Mouse (Mus musculus) ZHBTc4 (cell line): ENCODE measurements around the gene Ifrd1.
"Not testable (repeated sequence)": the region's sequence is repeated elsewhere in the genome, so short reads cannot be mapped to it uniquely, and the experiment has no call there.

Experiments
- DNase-seq: peaks from one replicate; pipeline ENCODE4 v3.0.0-alpha.2; 2011; ENCODE audit warnings: low read depth, low spot score

Ifrd1 gene

DNA sequence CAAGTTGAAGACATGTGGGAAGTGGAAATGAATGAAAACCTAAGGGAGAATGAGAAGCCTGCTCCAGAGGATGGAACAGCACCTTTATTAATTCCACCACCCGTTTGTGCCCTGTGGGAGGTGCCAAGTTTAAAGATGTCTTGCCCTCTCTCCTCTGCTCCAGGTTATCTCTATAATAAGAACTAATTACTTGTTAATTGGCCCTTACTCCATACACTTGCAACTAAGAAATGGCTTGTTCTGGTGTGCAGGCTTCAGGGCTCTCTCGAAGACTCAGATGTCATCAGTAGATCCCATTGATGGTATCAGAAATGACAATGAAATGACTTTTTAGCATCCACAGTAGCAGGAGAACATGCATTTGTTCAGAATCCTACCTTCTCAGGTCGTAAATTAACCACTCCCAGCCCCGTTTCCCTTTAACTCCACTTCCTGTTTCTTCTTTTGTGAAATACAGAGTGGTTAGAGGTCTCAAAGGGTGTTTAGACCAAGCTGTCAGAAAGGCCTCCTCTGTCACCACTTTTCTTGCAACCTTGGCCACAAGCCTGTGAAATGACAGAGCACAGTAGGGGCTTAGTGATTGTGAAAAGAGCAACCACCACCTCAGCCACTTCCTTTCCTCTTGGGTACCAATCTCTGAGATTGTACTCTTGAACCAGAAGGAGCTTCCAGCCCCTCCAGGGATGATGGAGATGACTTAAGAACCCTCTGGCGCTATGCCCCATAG lies at the start of gene Ifrd1:
Gene Ifrd1 (minus strand): TSS at position 51 of the 727 bp plus-strand sequence.
- DNase-seq, result no peak

DNA sequence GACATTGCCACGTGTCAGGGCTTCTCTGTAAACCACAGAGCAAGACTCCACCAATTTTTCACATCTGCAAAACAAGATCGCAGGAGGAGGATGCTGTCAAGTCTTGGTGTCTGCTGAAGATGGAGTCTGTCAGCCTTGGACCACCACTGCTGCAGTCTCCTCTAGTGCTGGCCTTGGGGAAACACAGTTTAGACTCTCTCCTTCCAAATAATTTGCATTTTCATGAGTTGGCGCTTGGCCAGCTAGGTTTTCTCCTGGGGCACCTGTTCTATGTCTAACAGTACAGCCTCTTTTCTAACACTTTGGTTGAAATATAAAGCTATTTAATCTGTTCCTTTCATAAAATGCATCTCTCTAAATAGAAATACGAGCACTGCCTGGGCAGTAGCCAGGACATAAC lies 38.2 kb upstream of the Ifrd1 start:
- DNase-seq, result no peak

DNA sequence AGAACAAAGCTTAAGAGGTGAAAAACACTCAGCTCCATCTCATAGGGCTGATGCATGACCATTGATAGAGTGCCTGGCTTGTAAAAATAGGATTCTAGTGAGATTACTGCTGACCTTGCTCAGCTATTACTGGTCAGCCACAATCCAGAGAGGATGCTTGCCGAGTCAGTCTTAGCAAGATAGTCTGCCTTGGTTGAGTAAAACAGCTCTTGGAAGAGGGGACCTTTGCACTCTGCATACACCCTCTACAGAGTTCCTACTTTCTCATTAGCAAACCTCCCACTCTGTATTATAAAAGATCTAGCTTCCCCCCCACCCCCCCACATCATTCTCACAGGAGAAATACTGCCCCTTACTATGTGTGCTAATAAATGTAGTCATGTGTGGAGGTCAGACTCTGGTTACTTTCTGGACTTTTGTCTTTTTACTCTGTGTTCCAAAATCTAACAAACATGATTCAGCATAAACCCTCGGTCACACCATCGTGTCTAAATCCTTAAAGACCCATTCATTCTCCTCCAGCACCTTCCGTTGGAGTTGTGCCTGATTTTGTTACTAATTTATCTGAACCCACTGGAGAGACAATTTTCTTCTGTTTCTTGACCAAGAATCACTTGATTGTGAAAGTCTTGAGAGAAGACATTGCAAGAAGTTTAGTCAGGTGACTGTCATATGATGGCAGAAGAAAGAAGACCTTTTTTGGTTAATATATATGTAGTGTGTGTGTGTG lies 32.5 kb upstream of the Ifrd1 start:
- DNase-seq, result no peak

DNA sequence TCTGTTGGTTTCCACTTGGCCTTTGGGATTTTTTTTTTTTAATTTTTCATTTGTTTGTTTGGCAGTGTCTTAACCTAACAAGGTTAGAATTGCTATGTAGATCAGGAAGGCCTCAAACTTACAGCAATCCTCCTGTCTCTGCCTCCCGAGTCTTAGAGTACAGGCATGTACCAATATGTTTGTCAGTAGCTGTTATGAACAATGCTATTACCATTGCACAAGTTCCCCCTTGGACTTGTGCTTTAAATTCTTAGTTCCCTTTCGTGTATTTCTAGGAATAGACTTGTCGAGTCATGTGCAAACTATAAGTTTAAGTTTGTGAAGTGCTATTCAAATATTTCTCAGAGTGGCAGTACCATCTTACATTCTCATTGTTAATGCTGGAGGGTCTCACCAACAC lies 29.3 kb upstream of the Ifrd1 start:
- no peak for DNase-seq

DNA sequence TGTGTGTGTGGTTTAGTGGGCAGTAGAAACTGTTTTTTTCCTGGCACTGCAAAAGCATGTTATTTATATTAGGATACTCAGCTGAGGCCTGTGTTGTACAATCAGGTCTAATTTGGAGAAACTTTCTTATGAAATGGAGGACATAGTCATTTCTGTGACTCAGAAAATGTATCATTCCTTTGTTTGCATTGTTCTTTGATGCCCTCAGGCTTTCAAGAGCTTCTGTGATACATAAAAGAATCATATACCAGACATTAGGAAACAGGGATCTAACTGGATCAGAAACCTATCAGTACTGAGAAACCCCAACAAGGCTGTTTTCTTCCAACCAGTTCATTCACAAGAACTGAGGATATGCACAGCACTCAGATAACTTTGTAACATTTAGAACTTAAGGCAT lies 26.6 kb upstream of the Ifrd1 start:
- no peak for DNase-seq

DNA sequence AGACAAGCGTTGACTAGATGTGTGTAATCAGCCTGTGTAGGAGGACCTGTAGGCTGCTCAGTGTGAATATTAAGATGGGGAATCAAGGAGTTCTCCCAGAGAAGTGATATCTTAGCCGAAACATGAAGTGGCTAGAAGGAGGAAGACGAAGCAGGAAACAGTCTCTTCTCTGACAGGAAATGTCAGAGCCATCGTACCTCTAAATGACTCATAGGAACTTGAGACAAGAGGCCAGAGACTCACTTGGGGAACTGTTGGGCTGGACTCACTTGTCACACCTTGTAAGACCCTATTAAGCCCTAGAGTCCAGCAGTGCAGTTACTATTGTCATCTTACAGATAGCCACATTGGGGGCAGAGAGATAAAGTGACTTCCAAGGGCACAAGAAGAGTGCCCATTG lies 25.0 kb upstream of the Ifrd1 start:
- no peak for DNase-seq

DNA sequence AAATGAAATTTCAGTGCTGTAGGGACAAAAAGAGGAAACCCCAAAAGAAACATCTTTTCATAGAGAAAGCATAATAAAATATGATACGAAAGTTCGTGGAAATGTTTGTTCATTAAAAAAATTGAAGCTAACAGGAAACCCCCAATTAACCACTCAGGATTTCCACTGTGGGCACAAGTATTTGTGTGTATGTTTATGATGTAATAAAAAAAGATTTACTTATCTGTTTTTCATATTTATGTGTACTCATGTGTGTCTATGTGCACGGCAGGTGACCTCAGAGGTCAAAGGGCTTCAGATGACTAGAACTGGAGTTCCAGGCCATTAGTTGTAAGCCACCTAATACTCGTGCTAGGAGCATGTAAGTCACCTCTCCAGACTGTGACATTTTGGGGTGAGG lies 24.4 kb upstream of the Ifrd1 start:
- no peak for DNase-seq

DNA sequence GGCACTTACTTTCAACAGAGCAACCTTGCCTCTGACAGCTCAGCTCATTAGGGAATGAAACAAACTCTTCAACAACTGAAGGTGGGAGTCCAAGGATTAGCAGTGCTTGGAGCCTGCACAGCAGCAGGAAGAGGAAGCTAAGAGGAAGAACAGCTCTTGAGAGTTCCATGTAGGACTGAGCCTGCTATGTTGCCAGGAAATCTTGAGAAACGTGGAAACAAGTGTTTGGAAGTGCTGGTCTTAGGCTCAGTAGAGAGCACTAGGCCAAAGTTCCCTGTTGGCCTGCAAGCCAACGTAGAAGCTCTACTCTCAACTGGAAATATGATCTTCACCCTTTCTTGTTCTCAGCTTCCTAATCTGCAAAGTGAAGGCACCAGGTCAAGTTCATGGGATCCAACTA lies 20.0 kb upstream of the Ifrd1 start:
- no peak for DNase-seq

DNA sequence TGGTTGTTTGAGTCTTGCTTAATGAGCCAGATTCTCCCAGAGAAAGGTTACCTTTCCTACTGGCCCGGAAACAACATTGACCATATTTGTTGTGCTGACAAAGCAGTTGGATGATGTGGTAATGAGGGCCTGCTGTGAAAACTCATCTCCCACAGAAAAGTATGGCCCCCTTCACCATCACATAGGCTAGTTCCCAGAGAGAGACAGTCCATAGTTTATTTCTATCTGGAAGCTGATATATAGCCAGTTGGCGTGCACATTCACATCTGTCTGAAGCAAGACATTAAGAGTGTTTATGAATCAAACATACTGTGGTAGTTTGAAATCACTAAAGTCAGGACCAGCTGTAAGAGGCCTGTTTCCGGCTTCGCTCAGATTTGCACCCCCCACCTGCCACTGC lies 15.4 kb upstream of the Ifrd1 start:
- no peak for DNase-seq

DNA sequence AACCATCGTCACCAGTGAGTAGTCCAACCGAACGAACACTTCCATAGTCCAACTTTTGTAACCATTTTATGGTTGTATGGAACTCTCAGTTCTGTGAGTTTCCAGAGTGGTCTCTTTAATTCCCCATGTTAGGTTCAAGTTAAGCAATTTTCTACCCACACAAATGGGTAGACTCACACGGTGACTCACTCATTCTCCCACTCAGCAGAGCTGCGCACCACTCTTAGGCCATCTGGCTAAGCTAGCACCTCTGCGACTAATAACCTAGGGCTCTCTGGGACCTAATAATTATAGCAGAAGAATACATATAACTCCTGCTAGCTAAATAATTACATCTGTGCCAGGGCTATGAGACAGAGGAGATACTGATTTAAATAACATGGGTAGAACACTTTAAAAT lies 14.7 kb upstream of the Ifrd1 start:
- DNase-seq, result no peak

DNA sequence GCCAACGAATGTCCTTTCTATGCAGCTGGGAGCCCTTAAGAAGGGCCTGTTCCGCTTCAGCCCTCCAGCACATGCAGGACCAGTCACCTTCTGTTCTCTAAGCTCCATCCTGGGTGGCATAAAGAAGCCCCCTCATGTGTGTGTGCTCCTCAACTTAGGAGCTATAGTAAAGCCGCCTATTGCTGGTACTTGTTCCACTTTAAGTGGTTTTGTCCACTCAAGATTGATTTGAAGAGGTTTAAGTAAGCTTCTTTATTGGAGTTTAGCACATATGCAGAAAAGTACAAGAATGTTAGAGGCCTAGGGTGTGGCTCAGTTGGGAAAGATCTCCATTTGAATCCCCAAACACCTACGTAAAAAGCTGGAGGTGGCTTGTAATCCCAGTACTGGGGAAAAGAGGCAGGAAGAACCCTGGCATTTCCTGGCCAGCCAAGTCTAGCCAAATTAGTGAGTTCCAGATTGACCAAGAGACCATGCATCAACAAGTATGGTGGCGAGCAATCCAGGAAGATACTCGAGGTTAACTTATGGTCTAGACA lies 10.2 kb upstream of the Ifrd1 start:
- peak; percentile 59 for DNase-seq

DNA sequence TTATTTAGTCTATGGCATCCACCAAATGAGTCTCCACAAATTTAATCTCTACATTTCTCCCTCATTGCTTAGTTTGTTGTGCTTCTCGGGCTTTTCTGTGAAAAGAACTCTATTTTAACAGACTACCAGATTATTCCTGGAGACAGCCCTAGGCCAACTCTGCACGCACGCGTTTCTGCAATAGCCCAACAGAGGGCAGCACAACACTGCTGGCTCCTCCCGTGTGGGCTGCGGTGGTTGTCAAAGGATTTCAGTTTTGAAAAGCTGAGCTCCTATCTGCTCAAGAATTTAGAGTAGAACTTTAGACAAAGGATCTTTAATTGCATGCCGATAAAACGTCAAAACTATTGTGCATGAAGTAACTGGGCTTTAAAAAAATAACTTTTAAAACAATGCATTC lies 8.9 kb upstream of the Ifrd1 start:
- DNase-seq, result peak; percentile 80

DNA sequence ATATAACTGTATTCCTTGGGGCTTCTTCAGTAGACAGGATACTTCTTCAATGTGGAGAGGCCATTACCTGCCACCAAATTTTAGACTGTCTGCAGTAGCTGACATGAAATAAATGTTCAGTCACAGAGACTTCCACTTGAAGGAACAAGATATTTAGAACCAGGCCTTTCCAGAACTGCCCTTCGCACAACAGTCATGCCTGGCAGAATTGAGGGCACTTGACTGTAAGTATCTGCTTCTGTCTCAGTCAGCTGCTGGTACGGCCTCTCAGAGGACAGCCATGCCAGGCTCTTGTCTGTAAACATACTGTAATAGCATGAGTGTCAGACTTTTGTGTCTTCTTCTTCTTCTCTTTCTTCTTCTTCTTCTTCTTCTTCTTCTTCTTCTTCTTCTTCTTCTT lies 8.2 kb upstream of the Ifrd1 start:
- DNase-seq, result no peak

DNA sequence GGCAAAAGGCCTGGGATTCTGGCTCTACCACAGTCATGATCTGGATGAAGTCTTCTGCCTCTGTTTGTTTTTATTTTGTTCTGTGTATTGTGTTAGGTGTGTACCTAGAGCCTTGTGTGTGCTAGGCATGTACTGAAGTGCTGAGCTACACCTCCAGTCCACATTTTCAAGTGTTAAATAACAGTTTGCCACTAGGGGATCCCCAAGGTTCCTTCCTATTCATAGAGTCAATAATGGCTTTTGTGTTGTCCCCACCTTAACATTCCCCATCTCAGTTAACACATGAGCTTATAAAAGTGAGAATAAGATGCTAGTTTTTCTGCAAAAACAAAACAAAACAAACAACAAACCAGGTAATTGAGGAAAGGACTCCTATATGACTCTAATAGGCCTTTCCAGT lies 7.7 kb upstream of the Ifrd1 start:
- no peak for DNase-seq

DNA sequence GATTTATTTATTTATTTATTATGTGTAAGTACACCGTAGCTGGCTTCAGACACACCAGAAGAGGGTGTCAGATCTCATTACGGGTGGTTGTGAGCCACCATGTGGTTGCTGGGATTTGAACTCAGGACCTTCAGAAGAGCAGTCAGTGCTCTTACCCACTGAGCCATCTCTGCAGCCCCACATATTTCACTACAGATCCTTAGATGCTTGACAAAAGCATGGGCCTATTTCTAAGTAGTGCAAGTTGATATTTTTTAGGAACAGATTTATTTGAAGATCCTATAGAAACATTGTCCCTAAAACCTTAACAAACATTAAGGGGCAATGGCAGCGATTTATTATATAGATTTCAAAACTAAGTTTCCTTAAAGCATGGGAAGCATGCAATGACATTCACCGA lies 7.0 kb upstream of the Ifrd1 start:
- not testable (repeated sequence) for DNase-seq

DNA sequence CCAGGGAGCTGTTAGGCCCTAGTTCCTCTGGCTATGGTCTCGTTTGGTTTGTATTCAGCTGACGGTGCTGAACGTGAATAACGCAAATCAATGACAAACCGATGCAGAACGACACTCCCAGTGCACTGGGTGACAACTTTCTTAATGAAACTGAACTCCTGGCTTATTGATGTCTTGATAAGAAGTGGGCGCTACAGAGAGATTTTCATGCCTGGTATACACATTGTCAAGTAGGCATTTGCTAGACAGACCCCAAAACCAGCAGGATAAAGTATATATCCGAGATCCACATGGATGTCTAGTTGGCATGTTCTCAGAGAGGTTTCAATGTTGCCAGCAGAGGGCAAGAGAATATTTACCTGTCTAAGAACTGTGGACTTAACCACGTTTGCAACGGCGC lies 6.4 kb upstream of the Ifrd1 start:
- DNase-seq, result no peak

DNA sequence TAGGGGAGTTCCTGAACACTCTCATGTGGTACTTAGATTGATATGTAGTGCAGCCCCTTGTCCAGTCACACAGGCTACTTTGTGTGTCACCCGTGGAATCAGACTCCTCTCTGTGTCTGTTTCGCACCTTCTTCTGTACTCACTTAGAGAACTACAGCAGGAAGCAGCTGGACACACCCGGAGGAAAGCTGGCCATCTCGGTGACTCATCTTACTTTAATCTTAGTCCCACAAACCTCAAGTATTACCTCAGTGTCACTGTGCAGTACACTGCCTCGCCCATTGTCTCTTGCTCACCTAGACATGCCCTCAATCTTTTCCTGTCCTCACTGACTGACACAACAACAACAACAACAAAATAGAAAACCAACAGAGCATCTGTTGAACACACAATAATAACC lies 4.9 kb upstream of the Ifrd1 start:
- DNase-seq, result no peak

DNA sequence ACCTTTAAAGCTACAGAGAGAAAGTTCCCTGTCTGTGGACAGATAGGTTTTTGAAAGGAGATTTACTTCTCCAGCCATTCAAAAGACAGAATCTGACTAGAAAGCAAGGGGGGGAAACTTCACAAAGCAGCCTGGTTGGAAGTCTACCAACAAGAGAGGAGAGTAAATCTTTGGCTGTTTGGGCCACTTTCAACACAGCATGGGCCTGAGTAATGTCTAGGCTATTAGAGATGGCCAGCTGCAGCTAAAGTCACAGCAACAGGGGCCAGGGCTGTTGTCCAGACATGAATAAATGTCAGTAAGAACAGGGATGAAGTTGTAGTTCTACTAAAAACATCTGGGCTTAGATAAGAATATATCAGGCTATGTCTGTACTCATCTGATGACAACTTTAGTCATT lies 2.0 kb upstream of the Ifrd1 start:
- DNase-seq, result no peak

DNA sequence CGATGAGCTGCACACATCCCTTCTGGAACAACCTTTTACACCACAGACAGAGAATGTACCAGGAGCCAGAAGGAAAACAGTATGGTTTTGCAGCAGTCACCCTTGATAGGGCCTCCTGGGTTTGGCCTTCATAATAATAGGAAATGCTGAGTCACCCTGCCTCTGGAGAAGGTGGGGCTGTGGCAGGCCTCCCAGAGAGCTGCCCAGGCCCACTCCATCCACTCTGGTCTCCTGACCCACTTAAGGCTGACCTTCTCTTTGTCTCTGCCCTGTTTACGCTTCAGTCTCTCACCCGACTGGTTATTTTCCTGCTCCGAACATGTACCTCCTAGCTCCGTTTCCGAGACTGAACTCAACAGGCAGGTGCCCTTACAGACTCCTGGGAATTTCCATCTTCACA lies 328 bp downstream of the Ifrd1 start:
- peak; percentile 29 for DNase-seq

DNA sequence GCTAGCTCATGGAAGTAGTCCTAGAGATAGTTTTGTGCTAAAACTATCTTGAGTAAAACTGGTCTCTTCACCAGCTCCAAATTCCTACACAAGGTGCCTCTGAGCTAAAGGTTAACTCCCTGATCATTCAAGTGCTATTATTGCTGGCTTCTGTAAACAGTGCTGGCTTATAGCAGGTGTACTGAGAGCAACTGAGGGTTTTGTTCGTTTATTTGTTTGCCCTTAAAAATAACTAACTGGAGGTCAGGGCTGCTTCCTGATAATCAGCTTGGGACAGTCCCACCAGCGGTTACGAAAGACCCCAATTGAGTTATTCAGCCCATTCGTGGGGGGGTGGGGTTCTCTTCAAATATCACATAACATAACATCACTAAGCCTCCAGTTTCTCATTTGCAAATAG lies 920 bp downstream of the Ifrd1 start:
- no peak for DNase-seq

DNA sequence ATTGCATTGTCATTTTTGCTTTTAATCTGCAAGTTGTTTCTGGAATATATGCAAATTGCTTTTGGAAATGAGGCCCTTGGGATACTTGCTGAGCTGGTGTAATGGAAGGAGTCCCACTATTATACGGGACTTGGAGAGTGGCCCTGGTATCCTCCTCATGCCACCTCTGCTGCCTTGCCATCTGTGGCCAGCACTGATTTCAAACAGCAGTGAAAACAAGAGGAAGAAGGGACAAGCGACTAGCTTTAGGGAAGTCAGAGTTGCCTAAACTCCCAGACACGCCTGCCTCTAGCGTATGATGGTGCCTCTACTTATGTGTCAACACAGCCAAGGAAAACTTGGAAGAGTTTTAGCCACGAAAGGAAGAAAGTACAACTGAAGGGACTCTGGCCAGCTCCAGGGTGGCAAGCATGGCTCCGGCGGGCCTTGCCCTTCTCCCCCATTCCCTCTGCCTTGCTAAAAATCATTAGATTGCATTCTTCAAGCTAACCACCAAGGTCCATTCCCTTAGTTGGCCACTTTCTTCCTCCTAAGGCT lies 2.8 kb downstream of the Ifrd1 start:
- DNase-seq, result no peak

DNA sequence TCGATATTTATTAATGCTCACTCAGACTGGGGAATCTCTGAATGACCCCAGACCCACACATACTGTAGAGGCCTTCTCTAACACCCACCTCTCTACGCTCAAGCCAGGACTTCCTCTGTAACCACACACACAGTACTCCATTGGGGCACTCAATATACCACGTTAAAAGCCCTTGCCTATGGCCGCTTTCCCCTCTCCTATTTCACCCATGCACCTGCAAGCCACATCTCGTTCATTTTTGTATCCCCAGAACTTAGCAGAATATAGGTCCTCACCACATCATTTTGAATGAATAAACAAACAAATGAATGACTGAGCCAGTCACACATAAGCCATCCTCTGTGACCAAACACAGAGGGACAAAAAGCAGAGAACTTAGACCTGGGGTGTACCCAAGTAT lies 3.4 kb downstream of the Ifrd1 start:
- no peak for DNase-seq

DNA sequence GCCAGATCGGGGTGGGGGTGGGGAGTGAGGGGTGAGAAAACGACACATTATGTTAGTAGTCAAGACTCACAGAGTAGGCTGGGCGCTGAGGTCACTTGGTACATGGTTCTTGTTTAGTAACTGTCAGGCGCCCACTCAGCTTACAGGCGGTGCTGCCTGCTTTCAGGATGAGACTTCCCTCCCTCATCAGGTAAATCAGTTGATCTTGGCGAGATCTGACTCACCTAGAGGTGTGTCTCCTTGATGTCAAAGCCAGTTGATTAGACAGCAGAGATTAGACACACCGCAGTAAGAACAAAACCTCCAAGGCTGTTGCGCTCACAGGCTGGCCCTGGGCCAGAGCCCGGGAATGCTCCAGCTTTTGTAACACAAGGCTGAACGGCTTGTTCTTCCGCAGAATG lies 4.5 kb downstream of the Ifrd1 start:
- no peak for DNase-seq
